Mouse (Mus musculus): ENCODE measurements at regions not wholly inside any gene's neighbourhood (a gene's known extent, or its start where the extent isn't known, plus 50 kb on each side); places are given as distances from the start of the nearest gene placed in this dataset.

- no peak overlapping the region for H3K4me3 ChIP-seq (ENCODE audit: insufficient read depth, low read length)
- no peak overlapping the region; the same call in 1 of the 2 replicates for H3K27ac ChIP-seq (ENCODE audit: insufficient read depth, low read length)
- TF ChIP-seq POLR2A (IDR thresholded peaks at IDR 0.05; ENCODE audit: low read depth, low read length) = no peak
- TF ChIP-seq CTCF (IDR thresholded peaks at IDR 0.05; ENCODE audit: borderline replicate concordance, insufficient read depth, low read length) = no peak
- peaks cover 6% of the 10 kb centered on the region for H3K4me1 ChIP-seq (ENCODE audit: control insufficient read depth, insufficient read depth, low read length)
Observed at GRCm38 (mm10) chr12:14415543-14416181, 263.8 kb upstream of the Fam84a start.

DNA sequence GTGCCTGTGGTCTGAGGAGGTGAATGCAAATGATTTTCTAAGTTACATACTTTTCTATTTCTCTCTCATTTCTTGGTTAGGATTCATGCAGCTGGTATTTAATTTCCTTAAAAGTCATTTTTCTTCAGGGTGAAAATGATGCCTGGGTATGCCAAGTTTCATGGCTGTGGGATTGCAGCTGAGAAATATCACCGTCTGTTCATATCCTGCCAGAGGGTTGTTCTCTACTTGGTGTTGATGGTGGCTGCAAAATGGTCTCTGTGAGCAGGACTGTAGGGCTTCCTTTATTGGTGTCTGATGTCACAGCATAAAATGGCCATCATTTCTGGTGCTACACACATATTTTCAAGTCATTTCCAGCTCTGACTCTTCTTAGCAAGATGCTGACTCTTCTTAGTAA, 259.2 kb upstream of the Fam84a start:
- no peak overlapping the region for H3K27ac ChIP-seq (ENCODE audit: insufficient read depth, low read length)
- H3K4me3 ChIP-seq (ENCODE audit: insufficient read depth, low read length) = no peak overlapping the region
- TF ChIP-seq POLR2A (IDR thresholded peaks at IDR 0.05; ENCODE audit: low read depth, low read length) (no peak), CTCF (IDR thresholded peaks at IDR 0.05; ENCODE audit: borderline replicate concordance, insufficient read depth, low read length) (no peak)

GRCm38 (mm10) chr12:14405796-14406195, 253.9 kb upstream of the Fam84a start:
- H3K4me1 ChIP-seq (ENCODE audit: control insufficient read depth, insufficient read depth, low read length) = no peaks in the 10 kb centered on the region
- no peak overlapping the region for H3K4me3 ChIP-seq (ENCODE audit: insufficient read depth, low read length)
- H3K27ac ChIP-seq (ENCODE audit: insufficient read depth, low read length) = no peak overlapping the region
- TF ChIP-seq POLR2A (IDR thresholded peaks at IDR 0.05; ENCODE audit: low read depth, low read length) (no peak), CTCF (IDR thresholded peaks at IDR 0.05; ENCODE audit: borderline replicate concordance, insufficient read depth, low read length) (no peak)

More for the DNA sequence above, 259.2 kb upstream of the Fam84a start:
- peaks cover 6% of the 10 kb centered on the region for H3K4me1 ChIP-seq (ENCODE audit: control insufficient read depth, insufficient read depth, low read length)

DNA sequence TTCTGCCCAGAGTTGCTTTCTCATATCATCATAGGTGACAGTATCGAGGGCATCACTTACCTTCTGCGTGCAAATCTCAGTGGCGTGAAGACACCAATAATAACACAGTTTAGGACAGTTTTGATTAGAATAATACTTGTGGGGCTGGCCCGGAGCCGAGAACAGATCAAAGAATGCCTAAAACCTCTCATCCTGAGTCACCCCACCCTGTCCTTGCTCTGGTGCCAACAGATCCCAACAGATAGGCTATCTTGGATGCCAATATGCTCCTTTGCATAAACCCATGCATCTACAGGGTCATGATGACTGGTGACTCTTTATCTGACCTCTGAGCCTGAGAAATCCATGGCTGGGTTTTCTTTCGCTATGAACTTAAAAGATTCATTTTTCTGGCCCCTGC, 224.4 kb upstream of the Fam84a start:
- H3K4me3 ChIP-seq (ENCODE audit: insufficient read depth, low read length) = no peak overlapping the region
- H3K4me1 ChIP-seq (ENCODE audit: control insufficient read depth, insufficient read depth, low read length) = no peaks in the 10 kb centered on the region
- H3K27ac ChIP-seq (ENCODE audit: insufficient read depth, low read length) = no peak overlapping the region
- TF ChIP-seq POLR2A (IDR thresholded peaks at IDR 0.05; ENCODE audit: low read depth, low read length) (no peak), CTCF (IDR thresholded peaks at IDR 0.05; ENCODE audit: borderline replicate concordance, insufficient read depth, low read length) (no peak)

DNA sequence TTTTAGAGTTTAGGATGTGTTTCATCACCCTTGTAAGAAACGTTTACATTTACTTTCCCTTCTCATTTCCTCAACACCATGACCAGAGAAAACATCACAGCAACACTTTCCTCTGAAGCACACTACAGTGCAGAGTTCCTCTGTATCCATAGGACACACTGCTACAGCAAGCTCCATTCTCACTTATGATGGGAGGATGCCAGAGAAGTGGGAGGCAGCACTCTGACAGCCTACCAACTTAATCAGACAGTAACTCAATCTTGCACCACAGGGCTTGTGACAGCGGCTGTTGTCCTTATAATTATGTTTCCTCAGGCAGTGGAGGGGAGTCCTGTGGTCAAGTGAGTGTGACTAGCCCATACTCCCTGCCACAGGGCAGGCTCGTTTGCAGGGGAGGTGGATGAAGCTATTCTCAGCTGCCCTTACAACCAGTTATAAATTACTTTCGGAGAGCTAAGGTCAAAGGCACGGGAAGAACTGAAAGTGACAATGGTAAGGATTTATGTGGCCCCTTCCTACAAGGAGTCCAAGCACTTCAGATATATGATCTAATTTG, 186.5 kb upstream of the Fam84a start:
- H3K27ac ChIP-seq (ENCODE audit: insufficient read depth, low read length) = no peak overlapping the region
- H3K4me1 ChIP-seq (ENCODE audit: control insufficient read depth, insufficient read depth, low read length) = no peaks in the 10 kb centered on the region
- no peak for TF ChIP-seq POLR2A (IDR thresholded peaks at IDR 0.05; ENCODE audit: low read depth, low read length)
- TF ChIP-seq CTCF (IDR thresholded peaks at IDR 0.05; ENCODE audit: borderline replicate concordance, insufficient read depth, low read length) = no peak
- no peak overlapping the region for H3K4me3 ChIP-seq (ENCODE audit: insufficient read depth, low read length)

DNA sequence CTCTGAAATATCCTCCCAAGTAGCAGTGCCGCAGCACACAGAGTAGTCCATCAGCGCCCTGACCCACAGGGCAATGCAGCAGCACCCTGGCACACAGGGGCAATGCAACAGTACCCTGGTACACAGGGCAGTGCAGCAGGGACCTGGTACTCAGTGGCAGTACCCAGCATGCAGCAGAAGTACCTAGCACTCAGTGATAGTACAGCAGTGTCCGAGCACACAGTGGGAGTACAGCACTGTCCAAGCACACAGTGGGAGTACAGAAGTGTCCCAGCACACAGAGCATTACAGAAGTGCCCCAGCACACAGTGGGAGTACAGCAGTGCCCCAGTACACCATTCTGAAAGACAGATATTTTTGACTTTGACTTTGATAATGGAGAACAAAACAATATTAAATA, 186.0 kb upstream of the Fam84a start:
- Histone ChIP-seq H3K4me3 (ENCODE audit: insufficient read depth, low read length) (no peak overlapping the region), H3K27ac (ENCODE audit: insufficient read depth, low read length) (no peak overlapping the region), H3K4me1 (ENCODE audit: control insufficient read depth, insufficient read depth, low read length) (no peaks in the 10 kb centered on the region)
- TF ChIP-seq CTCF (IDR thresholded peaks at IDR 0.05; ENCODE audit: borderline replicate concordance, insufficient read depth, low read length) = no peak
- TF ChIP-seq POLR2A (IDR thresholded peaks at IDR 0.05; ENCODE audit: low read depth, low read length) = no peak

- Histone ChIP-seq H3K4me3 (ENCODE audit: insufficient read depth, low read length) (no peak overlapping the region), H3K4me1 (ENCODE audit: control insufficient read depth, insufficient read depth, low read length) (no peaks in the 10 kb centered on the region; the same call in 1 of the 2 replicates), H3K27ac (ENCODE audit: insufficient read depth, low read length) (no peak overlapping the region)
- TF ChIP-seq POLR2A (IDR thresholded peaks at IDR 0.05; ENCODE audit: low read depth, low read length) (no peak), CTCF (IDR thresholded peaks at IDR 0.05; ENCODE audit: borderline replicate concordance, insufficient read depth, low read length) (no peak)
Observed at GRCm38 (mm10) chr12:14318693-14319092, 166.8 kb upstream of the Fam84a start.

- no peak for TF ChIP-seq CTCF (IDR thresholded peaks at IDR 0.05; ENCODE audit: borderline replicate concordance, insufficient read depth, low read length)
- no peak for TF ChIP-seq POLR2A (IDR thresholded peaks at IDR 0.05; ENCODE audit: low read depth, low read length)
Observed at GRCm38 (mm10) chr12:14316392-14316791, 164.5 kb upstream of the Fam84a start.

GRCm38 (mm10) chr12:14315780-14316179, 163.9 kb upstream of the Fam84a start:
- H3K4me1 ChIP-seq (ENCODE audit: control insufficient read depth, insufficient read depth, low read length) = no peaks in the 10 kb centered on the region; the same call in 1 of the 2 replicates
- no peak overlapping the region for H3K27ac ChIP-seq (ENCODE audit: insufficient read depth, low read length)

More at GRCm38 (mm10) chr12:14316392-14316791, 164.5 kb upstream of the Fam84a start:
- no peak overlapping the region for H3K27ac ChIP-seq (ENCODE audit: insufficient read depth, low read length)
- no peaks in the 10 kb centered on the region; the same call in 1 of the 2 replicates for H3K4me1 ChIP-seq (ENCODE audit: control insufficient read depth, insufficient read depth, low read length)
- H3K4me3 ChIP-seq (ENCODE audit: insufficient read depth, low read length) = no peak overlapping the region

GRCm38 (mm10) chr12:14302366-14302930, 150.6 kb upstream of the Fam84a start:
- no peaks in the 10 kb centered on the region; the same call in 1 of the 2 replicates for H3K4me1 ChIP-seq (ENCODE audit: control insufficient read depth, insufficient read depth, low read length)
- H3K4me3 ChIP-seq (ENCODE audit: insufficient read depth, low read length) = no peak overlapping the region
- H3K27ac ChIP-seq (ENCODE audit: insufficient read depth, low read length) = no peak overlapping the region
- TF ChIP-seq CTCF (IDR thresholded peaks at IDR 0.05; ENCODE audit: borderline replicate concordance, insufficient read depth, low read length) = no peak
- no peak for TF ChIP-seq POLR2A (IDR thresholded peaks at IDR 0.05; ENCODE audit: low read depth, low read length)

More at GRCm38 (mm10) chr12:14315780-14316179, 163.9 kb upstream of the Fam84a start:
- no peak overlapping the region for H3K4me3 ChIP-seq (ENCODE audit: insufficient read depth, low read length)
- no peak for TF ChIP-seq POLR2A (IDR thresholded peaks at IDR 0.05; ENCODE audit: low read depth, low read length)
- TF ChIP-seq CTCF (IDR thresholded peaks at IDR 0.05; ENCODE audit: borderline replicate concordance, insufficient read depth, low read length) = no peak

All from embryonic fibroblast, embryonic 13.5 days (primary cell).